Mouse (Mus musculus) cerebellum, adult 2 months (tissue): ENCODE results near the gene Smlr1. TPM values are rescaled to one million over a fixed set of nuclear protein-coding genes. Genes with fewer than 3 reads are reported as not detected.

Source experiments
- DNase-seq, 2 experiments: peaks; one replicate each; pipeline ENCODE4 v3.0.0; 2021
- H3K27ac ChIP-seq: fragments of 200-500 bp; 2 replicates; pipeline ENCODE4 v1.5.1; 2012; ENCODE audit warnings: low read length, control low read depth, inconsistent platforms; ENCODE audit not compliant: insufficient read depth
- H3K27me3 ChIP-seq: fragments of 200-500 bp; 2 replicates; pipeline ENCODE4 v1.6.1; 2012; ENCODE audit warnings: inconsistent platforms, mild to moderate bottlenecking, low read length, moderate library complexity; ENCODE audit not compliant: control insufficient read depth, insufficient read depth
- H3K4me1 ChIP-seq: fragments of 200-500 bp; 2 replicates; pipeline ENCODE4 v1.6.1; 2011; ENCODE audit warnings: low read length; ENCODE audit not compliant: control insufficient read depth, insufficient read depth
- H3K4me3 ChIP-seq: fragments of 200-500 bp; replicated peaks from 2 replicates; pipeline ENCODE3; 2011; ENCODE audit warnings: mild to moderate bottlenecking, low read depth, low read length, control low read depth; ENCODE audit not compliant: insufficient read depth
- CTCF ChIP-seq: fragments of 200-500 bp; IDR thresholded peaks from 2 replicates; pipeline ENCODE4 v1.5.1; 2011; ENCODE audit warnings: low read depth, mild to moderate bottlenecking, control low read depth, low read length, moderate library complexity, borderline replicate concordance; ENCODE audit not compliant: insufficient read depth
- POLR2A ChIP-seq: fragments of 200-500 bp; IDR thresholded peaks from 2 replicates; pipeline ENCODE4 v1.6.1; 2011; ENCODE audit warnings: low read length, control low read depth, borderline replicate concordance; ENCODE audit not compliant: insufficient read depth
- WGBS: fragments of 180-500 bp; shearing (Covaris S2); methylation state at CpG from one replicate; pipeline ENCODE4 v1.1.7; 2018; 5-methylcytosine and 5-hydroxymethylcytosine counted together
- polyA plus RNA-seq: library from polyadenylated mRNA; depleted of rRNA; stranded (reverse); fragments of >200 nt; gene quantifications from 2 replicates; pipeline ENCODE4 v1.2.3, GENCODE M21; 2012; rRNA removed

Smlr1 gene
- polyA plus RNA-seq, 1 experiment, result not detected

DNA sequence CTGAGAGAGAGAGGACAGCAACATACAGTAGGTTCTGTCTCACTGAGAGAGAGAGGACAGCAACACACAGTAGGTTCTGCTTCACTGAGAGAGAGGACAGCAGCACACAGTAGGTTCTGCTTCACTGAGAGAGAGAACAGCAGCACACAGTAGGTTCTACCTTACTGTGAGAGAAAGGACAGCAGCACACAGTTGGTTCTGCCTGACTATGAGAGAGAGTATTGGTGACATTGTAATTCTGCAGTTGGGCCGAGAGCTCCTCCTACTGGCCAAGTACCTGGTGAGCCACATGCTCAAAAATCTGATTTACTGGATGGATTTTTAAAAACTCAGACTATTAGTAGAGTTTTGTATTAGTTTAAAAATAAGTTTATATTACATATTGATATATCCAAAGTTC is 47.6 kb downstream of the Smlr1 start:
- peak; percentile 8 to 47 for DNase-seq
- no peaks in the 10 kb centered on the region for H3K27me3 ChIP-seq
- no peaks in the 10 kb centered on the region for H3K4me1 ChIP-seq
- no peak overlapping the region for H3K4me3 ChIP-seq
- H3K27ac ChIP-seq, result no peak overlapping the region
- TF ChIP-seq CTCF (peak; percentile 73), POLR2A (no peak)
- WGBS, result 15% methylated on average over 1 of the region's 1 CpGs

- Histone ChIP-seq H3K27ac (no peak overlapping the region), H3K4me1 (no peaks in the 10 kb centered on the region), H3K27me3 (no peaks in the 10 kb centered on the region), H3K4me3 (no peak overlapping the region)
- WGBS, result 64% methylated on average over 5 of the region's 5 CpGs
- DNase-seq, result no peak
- no peak for TF ChIP-seq CTCF
- no peak for TF ChIP-seq POLR2A
Measured at GRCm38 (mm10) chr10:25482791-25483190, 53.3 kb downstream of the Smlr1 start.

DNA sequence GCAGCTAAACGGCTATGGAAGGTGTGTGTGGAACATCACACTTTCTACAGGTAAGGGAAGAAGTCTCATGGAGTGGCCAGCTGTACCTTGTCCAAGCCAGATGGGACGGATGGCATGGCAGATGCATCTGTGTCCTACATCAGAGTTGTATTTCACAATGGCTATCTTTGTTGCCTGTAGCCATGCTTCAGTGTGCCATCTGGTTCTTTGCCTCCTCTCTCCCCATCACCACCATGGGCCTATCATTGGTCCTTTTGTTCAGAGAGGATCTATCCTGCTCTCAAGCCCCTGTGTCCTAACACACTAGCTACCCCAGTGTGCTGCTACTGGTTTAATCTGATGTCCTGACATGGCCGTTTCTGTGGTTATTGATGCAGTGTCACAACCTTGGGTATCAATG is 56.4 kb downstream of the Smlr1 start:
- H3K4me3 ChIP-seq, result no peak overlapping the region
- 80% methylated on average over 3 of the region's 3 CpGs for WGBS
- no peaks in the 10 kb centered on the region for H3K27me3 ChIP-seq

More for the DNA sequence above, 56.4 kb downstream of the Smlr1 start:
- DNase-seq, result no peak
- Histone ChIP-seq H3K27ac (no peak overlapping the region), H3K4me1 (no peaks in the 10 kb centered on the region)
- no peak for TF ChIP-seq POLR2A
- no peak for TF ChIP-seq CTCF

Other genes starting within 250 kb of the Smlr1 start
- gene Akap7, start 228.4 kb downstream of the Smlr1 start, polyA plus RNA-seq, result 91.9 and 98.7 TPM in 2 replicates
- gene Epb41l2, start 176.5 kb downstream of the Smlr1 start, polyA plus RNA-seq, result 42.3 and 46.5 TPM in 2 replicates